Mouse (Mus musculus) myocyte (in vitro differentiated cells): ENCODE data around the gene Krt80.

Experiments used
- E2F4 ChIP-seq: IDR thresholded peaks from one replicate; pipeline ENCODE4 v1.6.1; 2011; ENCODE audit warnings: mild to moderate bottlenecking, control low read depth, moderate library complexity; ENCODE audit not compliant: insufficient read depth
- POLR2AphosphoS2 ChIP-seq: IDR thresholded peaks from one replicate; pipeline ENCODE4 v1.6.1; 2011; ENCODE audit warnings: low read depth, control low read depth; ENCODE audit not compliant: insufficient read length

- no peak for TF ChIP-seq E2F4
- TF ChIP-seq POLR2AphosphoS2, result no peak
Measured at GRCm38 (mm10) chr15:101333165-101333564, 36.8 kb downstream of the Krt80 start.
